Mouse (Mus musculus): ENCODE results near the gene Csf3r.
"Not testable (repeated sequence)": the region's sequence is repeated elsewhere in the genome, so short reads cannot be mapped to it uniquely, and the experiment has no call there.

Csf3r gene

DNA sequence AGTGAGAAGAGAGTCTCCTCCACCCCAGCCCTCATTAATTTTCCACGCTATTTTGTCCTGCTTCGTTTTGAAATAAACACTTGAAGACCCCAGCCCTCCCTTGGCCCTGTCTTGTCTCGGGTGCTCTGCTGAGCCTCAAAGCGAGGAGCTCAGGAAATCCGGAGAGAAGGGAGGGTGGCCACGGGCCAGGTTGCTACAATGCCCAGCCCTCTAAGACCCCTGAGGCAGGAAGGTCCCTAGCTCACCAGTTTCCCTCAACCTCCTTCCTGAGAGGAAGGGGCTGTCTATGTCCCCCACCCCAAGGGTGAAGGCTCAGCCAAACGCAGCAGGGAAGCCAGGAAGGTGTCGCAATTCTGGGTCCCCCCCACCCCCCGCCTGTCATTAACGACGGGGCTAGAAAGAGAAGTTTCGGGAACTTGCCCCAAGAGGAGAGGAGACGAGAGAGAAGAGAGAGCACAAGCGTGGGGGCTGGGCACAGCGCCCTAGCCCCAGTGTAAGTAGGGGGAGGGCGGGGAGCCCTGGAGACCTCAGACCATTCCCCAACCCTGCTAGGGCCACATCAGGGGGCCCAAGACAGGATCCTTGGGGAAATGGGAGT lies at the start of gene Csf3r:
Gene Csf3r, plus strand, starts transcription at position 248 of the 598 bp plus-strand sequence.
- DNase-seq (ENCODE audit: low spot score) = no peak

DNA sequence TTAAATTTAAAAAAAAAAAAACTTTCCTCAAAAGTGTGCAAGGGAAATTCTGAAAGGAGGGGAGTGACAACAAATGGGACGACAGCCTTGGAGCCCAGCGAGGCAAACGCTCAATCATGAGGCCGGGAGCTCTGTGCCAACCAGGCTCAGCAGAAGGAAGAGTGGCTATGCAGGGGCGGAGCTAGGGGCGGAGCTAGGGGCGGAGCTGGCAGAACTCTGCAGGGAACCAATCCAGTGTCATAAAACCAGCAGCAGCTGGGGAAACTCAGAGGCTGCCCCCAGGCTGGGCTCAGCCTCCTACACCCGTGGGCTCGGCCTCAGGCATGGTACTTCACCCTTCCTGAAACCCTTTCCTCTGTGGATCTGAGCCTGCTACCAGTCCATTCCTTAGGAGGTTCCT lies 46.6 kb upstream of the Csf3r start:
- peak; percentile 32 for DNase-seq (ENCODE audit: low spot score)

DNA sequence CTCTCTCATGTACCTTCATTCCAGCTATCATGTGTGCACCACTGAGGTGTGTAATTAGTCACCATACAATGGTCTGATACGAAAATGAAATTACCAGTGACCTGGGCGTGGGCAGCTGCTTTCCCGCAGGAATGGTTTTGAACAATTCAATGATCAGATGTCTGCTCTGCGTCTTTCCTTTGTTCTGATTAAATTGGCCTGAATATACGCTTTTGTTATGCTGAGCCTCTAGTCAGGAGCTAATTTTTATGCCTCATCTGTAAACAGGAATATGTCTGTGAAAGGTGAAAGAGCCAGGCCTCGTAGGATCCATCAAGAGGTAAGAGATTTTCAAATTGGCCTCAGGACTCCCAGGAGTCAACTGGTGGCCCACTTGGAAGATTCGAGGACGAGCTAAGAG lies 41.1 kb upstream of the Csf3r start:
- DNase-seq (ENCODE audit: low spot score) = no peak

DNA sequence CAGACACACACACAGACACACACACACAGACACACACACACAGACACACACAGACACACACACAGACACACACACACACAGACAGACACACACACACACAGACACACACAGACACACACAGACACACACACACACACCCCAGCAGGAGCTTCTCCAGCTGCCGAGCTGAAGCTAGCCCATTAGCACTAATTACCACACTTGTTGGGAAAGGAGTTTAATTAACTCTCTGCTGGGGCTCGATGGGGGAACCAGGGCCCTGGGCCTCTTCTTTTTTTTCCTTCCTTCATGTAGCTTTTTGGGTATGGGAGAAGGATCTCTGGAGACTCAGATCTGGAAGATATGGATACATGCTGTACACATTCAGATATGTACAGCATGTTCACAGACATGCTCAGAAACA lies 38.6 kb upstream of the Csf3r start:
- not testable (repeated sequence) for DNase-seq (ENCODE audit: low spot score)

DNA sequence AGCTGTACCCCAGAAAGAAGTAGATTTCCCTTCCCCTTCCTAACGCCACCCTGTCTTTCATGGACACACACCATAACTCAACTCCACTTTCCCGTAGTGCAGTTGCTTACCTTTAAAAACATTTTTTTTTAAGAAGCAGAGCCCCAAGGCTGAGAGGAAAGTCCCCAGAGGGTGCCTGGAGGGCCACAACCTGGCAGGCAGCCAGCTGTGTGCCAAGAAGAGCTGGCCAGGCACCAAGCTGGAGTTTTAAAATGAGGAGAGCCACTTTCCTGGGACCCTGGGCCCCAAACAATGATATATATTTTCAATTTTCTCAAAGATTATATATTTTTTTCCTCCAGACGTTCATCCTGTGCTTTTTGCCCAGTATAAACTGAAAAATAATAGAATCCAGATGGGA lies 37.3 kb upstream of the Csf3r start:
- no peak for DNase-seq (ENCODE audit: low spot score)

DNA sequence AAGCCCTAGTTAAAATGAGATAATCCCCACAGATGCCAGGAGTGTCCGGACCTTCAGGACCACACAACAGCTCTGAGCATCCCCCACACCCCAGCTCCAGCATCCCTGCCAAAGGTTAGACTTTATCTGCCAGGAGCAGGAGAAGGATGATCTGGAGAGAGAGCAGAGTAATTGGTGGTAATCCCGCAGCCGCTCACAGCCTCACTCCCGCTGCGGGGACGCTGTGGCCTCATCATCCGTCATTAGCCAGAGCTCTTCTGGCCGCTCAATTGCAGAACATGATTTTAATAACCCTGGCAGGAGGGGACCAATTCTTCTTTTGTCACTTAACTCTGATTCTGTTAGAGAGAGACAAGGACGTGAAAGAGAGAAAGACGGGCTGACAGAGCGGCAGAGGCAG lies 35.3 kb upstream of the Csf3r start:
- no peak for DNase-seq (ENCODE audit: low spot score)

DNA sequence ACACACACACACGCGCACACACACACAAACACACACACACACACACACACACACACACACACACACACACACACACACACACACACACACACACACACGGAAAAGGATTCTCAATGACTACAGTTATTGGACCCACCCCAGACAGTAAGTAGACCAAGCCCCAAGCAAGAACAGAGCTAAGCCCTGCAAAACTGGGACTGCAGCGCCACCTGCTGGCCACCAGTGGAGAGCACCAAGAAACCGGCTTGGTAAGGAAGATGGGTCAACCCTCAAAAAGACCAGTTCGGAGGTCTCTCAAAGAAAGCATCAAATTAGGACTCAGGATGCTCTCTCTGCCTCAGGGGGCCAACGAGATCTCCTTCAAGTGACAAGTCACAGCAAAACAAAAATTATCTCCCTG lies 34.2 kb upstream of the Csf3r start:
- peak; percentile 88 for DNase-seq (ENCODE audit: low spot score)

DNA sequence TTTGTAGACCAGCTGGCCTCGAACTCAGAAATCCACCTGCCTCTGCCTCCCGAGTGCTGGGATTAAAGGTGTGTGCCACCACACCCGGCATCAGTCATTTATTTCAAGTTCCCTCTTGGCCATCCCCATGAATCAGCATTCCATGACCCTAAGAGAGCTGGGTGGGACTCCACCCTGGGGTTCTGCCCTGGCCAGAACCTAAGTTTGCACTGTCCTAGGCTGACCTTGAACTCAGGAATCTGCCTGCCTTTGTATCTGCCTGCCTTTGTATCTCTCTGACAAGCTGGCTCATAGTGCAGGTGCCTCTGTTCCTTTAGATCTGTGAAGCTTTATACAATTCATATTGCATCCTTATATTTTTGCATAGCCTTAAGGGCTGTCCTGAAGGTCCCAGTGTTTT lies 32.1 kb upstream of the Csf3r start:
- no peak for DNase-seq (ENCODE audit: low spot score)

DNA sequence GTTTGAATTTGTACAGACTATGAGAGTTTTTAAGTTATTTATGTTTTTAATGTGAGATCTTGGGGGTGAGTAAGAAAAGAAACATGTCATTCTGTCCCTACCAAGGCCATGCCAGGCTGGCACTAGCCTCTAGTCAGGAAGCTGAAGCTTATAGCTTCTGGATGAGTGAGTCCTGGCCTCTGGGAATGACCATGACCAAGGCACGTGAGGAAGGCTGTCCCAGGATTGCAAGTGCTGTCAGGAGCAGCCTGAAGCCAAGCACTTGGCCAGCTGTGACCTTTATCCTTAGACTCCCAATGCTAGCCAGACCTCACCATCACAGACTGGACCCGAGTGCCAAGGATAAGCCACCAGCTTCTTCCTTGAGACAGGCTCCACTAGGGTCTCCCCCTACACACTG lies 31.4 kb upstream of the Csf3r start:
- no peak for DNase-seq (ENCODE audit: low spot score)

DNA sequence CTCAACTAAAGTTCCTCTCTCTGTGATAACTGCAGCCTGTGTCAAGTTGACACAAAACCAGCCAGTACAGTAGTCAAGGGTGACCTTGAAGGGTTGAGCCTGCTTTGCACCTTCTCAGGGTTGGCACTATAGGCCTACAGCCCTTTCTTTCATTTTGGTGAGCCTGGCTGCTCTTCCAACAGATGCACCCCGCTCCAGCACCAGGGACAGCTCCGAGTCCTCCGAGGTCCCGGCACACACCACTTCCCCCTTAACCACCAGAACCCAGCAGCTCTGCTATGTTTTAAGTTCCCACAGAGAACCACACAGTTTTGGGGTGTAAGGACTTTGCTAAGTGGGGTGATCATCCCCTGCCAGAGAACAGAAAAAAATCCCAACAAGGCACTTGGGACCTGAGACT lies 27.8 kb upstream of the Csf3r start:
- DNase-seq (ENCODE audit: low spot score) = peak; percentile 75

DNA sequence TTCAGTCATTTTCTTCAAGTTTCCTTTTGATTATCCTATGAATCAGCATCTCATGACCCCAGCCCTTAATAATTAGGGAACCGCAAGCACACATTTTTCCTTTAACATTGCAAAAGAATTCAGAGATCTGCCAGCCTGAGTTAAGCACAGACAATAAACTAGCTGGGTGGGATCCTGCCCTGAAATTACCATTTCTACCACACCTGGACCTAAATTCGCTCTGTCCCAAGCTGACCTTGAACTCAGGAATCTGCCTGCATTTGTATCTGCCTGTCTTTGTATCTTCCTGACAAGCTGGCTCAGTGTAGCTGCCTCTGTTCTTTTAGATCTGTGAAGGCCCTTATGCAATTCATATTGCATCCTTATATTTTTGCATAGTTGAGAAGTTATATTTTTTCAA lies 26.5 kb upstream of the Csf3r start:
- no peak for DNase-seq (ENCODE audit: low spot score)

DNA sequence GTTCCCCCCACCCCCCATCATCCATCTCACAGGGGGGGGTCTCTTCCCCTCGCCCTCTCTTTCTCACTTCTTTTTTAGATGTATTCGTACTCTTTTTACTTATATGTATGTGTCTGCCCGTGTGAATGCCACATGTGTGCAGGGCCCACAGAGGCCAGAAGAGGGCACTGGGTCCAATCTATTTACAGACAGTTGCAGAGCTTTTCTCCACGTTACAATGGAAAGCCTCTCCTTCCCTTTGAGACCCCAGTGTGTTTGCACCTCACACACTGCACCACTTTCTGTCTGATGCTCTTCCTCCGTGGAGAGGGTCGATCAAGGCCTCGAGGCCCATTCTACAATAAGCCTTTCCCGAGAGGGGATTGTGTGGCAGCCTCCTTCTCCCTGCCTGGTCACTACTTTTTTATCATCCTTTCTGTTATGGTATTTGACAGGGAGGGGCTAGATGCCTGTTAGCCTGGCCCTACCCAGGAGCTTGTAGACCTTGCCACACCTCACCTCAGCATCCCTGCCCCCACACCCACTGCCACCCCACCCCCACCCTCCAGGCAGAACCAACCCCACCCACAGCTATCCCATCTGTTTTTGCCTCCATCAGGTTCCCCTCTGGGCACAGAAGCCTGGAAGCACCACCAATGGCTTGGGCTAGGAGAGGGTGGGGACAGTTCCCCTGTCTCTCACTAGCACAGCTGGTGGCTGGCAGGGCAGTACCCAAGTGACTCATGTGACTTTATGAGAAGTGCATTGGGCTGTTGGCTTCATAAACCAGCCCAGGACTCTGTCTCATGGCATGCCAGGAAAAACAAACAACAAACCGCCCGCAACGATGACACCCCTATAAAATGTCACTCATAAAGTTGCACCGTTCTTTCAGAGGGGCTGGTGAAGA lies 22.8 kb upstream of the Csf3r start:
- no peak for DNase-seq (ENCODE audit: low spot score)

DNA sequence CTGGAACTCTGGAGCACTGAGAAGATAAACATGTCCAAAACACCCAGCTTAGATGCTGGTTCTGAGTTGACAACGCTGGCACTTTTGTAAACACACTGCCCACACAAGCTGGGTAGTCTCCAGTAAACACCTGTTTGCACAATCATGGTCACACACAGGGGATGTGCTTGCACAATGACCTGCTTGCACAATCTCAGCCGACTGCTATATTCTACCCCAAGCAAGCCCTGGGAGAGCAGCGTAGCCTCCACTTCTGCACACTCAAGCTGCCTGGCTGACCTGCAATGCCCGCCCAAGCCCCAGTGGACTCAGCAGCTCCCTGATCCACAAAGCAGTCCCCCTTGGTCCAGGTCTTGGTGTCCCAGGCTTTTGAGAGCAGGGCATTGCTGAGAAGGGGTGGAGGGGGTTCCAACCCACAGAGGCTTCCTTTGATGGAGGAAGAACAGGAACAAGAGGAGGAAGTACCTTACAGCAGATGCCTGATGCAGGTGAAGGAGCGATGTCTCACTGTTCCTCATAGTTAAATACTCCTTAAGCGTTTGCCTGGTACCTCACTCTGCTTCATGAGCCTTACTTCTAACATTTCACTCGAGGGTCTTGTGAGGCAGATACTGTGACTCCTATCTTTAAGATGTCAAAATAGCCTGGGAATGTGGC lies 6.5 kb upstream of the Csf3r start:
- no peak for DNase-seq (ENCODE audit: low spot score)

DNA sequence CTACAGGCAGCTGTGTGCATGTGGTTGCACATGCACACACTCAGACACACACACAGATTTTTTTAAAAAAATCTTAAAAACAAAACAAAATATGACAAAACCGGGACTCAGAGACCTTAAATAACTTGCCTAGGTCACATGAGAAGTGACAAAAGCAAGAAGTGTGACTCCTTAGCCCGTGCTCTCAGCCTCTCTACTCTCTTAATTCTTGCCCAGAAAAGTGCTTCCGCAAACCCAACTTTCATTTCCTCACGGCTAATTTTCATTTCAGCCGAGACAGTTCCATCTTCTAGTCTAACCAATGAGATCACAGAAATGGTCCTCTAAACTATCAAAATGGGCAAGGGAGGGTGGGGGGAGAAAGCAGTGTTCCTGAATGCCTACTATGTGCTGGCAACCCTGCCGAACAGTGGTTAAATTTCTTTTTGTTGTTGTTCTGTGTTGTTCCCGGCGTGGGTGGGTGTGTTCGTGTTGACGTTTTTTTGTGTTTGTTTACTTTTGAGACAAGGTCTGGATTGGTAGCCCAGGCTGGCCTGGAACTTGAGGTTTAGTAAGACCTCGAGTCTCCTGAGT lies 5.3 kb upstream of the Csf3r start:
- no peak for DNase-seq (ENCODE audit: low spot score)

DNA sequence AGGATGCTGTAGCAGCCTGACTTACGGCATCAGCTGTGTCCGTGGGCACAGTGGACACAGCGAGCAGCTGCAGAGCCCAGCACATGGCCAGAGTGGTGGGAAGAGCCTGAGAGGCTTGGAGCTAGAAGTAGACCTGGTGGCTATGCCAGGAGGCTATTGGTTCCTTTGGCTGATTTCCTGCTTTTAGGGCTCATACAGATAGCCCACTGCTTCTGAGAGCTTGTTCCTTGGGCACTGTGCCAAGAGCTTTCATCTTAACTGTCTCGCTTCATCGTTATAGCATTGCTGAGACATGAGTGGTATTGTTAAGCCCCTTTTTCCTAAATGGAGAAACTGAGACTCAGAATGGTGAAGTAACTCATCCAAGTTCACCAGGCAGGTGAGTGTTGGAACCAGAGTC lies 1.5 kb downstream of the Csf3r start:
- DNase-seq (ENCODE audit: low spot score) = no peak

DNA sequence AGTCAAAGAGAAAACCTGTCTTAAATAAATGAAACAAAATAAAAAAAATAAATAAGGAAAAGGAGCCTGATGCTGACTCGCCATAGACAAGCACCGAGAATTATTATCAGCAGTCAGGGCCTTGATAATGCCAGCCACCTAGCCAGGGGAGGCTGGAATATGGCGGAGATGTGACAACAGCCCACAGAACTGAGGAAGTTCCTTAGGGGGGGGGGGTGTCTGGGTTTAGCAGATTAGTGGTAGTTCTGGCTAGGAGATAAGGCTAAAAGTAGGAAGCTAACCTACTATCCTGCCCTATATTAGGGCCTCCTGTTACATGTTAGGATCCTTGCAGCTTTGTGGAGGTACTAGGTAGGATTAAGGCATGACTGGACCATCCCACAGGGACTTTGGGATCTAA lies 3.6 kb downstream of the Csf3r start:
- no peak for DNase-seq (ENCODE audit: low spot score)

DNA sequence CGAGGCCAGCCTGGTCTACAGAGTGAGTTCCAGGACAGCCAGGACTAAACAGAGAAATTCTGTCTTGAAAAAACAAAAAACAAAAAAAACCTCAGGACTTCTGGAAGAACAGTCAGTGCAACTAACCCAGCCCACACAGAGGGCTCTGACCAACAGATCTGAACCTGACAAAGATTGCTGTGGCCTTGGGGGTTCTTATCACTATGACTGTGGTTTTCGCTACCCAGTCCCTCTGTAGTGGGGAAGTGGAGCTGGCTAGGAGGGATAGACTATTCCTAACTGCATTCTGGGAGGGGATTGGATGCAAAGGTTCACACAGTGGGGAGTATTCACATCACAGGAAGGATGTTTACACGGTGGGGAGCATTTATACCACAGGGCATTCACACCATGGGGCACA lies 4.7 kb downstream of the Csf3r start:
- DNase-seq (ENCODE audit: low spot score) = no peak

DNA sequence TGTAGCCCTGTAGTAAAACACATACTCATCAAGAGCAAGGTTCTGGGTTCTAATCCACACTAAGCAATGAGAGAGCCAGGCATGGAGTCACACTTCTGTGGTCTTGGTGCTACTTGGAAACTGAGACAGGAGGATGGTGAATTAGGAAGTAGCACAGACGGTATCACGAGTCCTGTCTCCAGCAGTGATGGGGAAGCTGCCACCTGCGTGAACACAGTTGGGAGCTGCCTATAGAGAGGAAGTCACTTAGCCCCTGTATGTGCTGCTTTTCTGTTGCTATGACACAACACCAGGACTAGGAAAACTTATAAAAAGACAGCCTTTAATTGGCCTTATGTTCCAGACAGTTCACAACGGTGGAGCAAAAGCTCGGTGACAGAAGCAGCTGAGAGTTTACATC lies 6.4 kb downstream of the Csf3r start:
- DNase-seq (ENCODE audit: low spot score) = no peak

DNA sequence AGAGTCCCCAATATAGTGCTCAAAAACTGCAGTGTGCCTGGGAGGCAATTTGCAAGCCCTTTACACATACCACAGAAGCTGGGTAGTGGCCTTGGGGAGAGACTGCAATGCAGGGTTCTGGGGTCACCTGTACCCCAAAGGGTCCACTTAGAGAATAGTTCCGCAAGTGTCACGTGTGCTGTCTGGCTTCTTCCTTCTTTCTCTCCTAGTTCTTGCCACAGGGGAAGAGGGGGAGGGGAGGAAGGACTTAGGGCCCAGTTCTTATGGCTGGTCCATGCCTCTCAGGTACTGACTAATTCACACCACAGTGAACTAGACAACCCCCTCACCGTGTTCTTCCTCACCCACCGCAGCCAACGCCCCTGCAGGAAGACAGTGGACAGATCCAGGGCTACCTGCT lies 11.1 kb downstream of the Csf3r start:
- DNase-seq (ENCODE audit: low spot score) = no peak

DNA sequence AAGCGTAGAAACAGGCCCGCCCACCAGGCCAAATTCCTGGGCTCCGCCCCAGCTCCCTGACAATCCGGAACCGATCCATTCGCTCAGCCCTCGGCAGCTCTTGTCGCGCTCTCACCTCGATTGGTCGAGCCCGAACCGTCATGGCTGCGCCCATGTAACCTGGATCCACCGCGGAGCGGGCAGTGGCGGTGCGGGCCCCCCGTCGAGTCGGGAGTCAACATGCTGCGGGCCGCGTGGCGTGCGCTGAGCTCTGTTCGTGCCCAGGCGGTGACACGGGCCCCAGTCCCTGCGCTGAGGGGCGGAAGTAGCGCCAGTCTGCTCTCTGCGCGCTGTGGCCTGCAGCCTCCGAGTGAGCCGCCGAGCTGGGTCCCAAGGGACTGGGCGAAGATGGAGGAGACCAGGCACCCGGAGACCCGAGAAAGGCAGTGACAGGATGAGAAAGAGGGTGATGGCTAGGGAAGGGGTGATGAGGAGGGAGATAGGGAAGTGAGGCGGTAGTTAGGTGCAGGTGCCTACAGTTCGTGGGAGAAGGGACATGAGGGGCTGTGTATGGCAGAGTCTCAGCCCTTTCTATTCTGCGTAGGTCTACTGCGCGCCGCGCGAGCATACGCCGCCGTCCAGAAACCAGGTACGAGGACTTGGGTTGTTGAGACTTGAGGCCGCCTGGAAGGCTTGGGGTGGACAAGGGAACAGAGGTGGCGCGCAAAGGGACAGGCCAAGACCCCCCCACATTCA lies 22.7 kb downstream of the Csf3r start, which contains the start of gene Mrps15:
Gene Mrps15, plus strand, starts transcription at position 75 of the 735 bp plus-strand sequence.
- peak; percentile 96 for DNase-seq (ENCODE audit: low spot score)

DNA sequence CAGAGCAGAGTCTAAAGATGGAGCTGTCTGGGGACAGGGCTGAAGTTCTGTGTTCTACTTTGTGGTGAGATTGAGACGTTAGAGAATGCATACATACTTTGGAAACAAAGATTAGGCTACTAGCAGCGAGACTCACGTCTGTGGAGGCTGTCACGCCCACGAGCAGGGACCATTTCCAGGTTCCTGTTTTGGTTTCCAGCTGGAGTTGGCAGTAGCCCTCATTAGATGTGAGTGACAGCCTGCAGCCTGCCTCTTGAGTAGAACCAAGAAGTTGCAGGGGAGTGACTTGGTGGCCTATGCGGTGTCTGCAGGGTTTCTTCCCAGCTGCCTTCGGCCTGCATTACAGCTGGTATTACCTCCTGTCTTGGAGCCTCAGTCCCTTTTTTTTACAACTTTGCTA lies 27.3 kb downstream of the Csf3r start:
- DNase-seq (ENCODE audit: low spot score) = no peak
